Mouse (Mus musculus) ovary, postnatal 14 days (tissue): Measurements from ENCODE around the gene Rnls.

Experiments
- DNase-seq: peaks from one replicate; pipeline ENCODE4 v3.0.0; 2022; ENCODE audit warnings: low spot score

Rnls gene

GRCm38 (mm10) chr19:33262421-33262820 lies 129.7 kb downstream of the Rnls start:
- DNase-seq, result no peak

- DNase-seq, result no peak
Measured at GRCm38 (mm10) chr19:33259164-33259563, 132.9 kb downstream of the Rnls start.

- DNase-seq, result no peak
Measured at GRCm38 (mm10) chr19:33253893-33254292, 138.2 kb downstream of the Rnls start.

GRCm38 (mm10) chr19:33252226-33252625 lies 139.9 kb downstream of the Rnls start:
- DNase-seq, result no peak

- no peak for DNase-seq
Measured at GRCm38 (mm10) chr19:33244196-33244595, 147.9 kb downstream of the Rnls start.

GRCm38 (mm10) chr19:33240386-33240785 lies 151.7 kb downstream of the Rnls start:
- no peak for DNase-seq

GRCm38 (mm10) chr19:33232902-33233301 lies 159.2 kb downstream of the Rnls start:
- DNase-seq, result no peak

GRCm38 (mm10) chr19:33231303-33231702 lies 160.8 kb downstream of the Rnls start:
- no peak for DNase-seq

GRCm38 (mm10) chr19:33227004-33227403 lies 165.1 kb downstream of the Rnls start:
- DNase-seq, result peak; percentile 71

- DNase-seq, result no peak
Measured at GRCm38 (mm10) chr19:33225858-33226705, 166.0 kb downstream of the Rnls start.

- DNase-seq, result no peak
Measured at GRCm38 (mm10) chr19:33225002-33225376, 167.1 kb downstream of the Rnls start.

GRCm38 (mm10) chr19:33224181-33225001 lies 167.7 kb downstream of the Rnls start:
- no peak for DNase-seq

- no peak for DNase-seq
Measured at GRCm38 (mm10) chr19:33223766-33224165, 168.3 kb downstream of the Rnls start.

GRCm38 (mm10) chr19:33223276-33223675 lies 168.8 kb downstream of the Rnls start:
- DNase-seq, result no peak

GRCm38 (mm10) chr19:33222595-33223223 lies 169.4 kb downstream of the Rnls start:
- no peak for DNase-seq

- peak; percentile 35 for DNase-seq
Measured at GRCm38 (mm10) chr19:33217791-33218300, 174.2 kb downstream of the Rnls start.

GRCm38 (mm10) chr19:33209709-33210108 lies 182.4 kb downstream of the Rnls start:
- DNase-seq, result no peak

- no peak for DNase-seq
Measured at GRCm38 (mm10) chr19:33207991-33208390, 184.1 kb downstream of the Rnls start.

GRCm38 (mm10) chr19:33205389-33205788 lies 186.7 kb downstream of the Rnls start:
- DNase-seq, result no peak

- DNase-seq, result no peak
Measured at GRCm38 (mm10) chr19:33202422-33202821, 189.7 kb downstream of the Rnls start.

GRCm38 (mm10) chr19:33201181-33201580 lies 190.9 kb downstream of the Rnls start:
- DNase-seq, result no peak

- no peak for DNase-seq
Measured at GRCm38 (mm10) chr19:33192064-33192463, 200.0 kb downstream of the Rnls start.
